Mouse (Mus musculus): ENCODE measurements around the gene Nup98.

Gene Nup98

DNA sequence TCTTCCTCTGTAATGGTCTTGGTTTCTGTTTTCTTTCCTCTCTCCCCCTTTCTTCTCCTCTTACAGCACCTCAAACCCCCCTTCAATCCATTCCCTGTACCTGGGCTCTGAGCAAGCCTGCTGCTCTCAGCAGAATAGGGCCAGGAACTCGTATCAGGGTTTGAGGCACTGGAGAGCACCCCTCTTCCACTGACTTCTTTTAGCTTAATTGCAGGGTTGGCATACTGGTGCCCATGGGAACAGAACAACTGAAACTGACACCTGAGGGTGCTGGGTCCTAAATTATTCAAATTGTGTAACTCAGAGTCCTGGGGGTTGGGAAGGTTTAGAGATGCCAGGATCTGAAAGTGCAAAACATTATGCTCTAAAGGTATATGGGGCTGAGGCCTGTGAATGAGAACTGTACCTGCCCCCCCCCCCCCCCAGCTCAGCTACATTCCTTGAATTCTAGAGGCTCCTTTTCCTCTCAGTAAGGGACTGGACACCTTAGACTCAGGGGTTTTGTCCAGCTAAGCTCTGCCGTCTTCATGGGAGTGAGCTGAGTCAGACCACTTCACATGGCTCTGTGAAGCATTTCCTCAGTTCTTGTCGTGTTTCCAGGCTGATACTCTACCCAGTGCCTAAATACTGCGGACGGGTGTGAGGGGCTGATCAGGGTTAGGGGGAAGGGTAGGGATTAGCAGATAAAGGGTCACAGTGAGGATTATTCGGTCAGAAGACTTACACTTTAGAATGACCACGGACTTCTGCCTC, 93.2 kb downstream of the Nup98 start, which contains the start of gene Chrna10:
Gene Chrna10, minus strand, starts transcription at position 250 of the 753 bp plus-strand sequence.
- DNase-seq (ENCODE audit: low spot score): no peak

DNA sequence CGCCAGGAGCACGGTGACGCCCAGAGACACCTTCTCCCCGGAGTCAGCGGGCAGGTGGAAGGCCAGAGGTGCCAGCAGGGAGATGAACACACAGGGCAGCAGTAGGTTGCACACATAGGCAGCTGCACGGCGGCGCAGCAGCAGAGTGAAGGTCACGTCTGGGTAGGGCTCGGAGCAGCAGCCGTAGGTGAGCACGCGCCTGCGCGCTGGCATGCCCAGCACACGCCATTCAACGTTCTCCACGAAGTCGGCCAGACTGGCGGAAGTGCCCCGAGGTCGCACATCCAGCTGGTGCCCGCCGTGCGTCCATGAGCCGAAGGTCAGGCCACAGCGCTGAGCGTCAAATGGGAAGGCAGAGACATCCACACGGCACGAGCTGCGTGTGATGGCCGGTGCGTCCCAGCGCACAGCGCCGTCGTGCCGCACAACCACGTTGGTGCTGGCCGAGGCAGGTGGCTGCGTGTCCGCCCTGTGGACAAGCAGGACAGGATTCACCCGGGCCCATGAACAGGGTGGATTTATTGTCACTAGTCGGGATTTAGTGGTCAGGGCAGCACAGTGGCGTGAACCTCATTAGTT, 96.7 kb downstream of the Nup98 start:
- DNase-seq (ENCODE audit: low spot score): no peak

DNA sequence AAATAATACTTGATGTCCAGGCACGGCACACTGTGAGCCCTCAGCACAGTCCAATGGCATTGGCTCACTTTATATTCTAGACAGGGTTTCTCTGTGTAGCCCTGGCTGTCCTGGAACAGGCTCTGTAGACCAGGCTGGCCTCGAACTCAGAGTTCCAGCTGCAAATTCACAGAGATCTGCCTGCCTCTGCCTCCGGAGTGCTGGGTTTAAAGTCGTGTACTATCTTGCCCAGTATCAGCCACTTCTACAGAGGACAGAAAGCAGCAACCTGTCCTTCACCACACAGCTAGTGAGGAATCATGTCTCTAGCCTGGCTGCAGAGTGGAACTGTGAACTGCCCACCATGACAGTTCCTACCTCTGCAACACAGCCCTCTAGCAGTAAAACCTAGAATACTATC, 100.2 kb downstream of the Nup98 start:
- DNase-seq (ENCODE audit: low spot score): no peak

DNA sequence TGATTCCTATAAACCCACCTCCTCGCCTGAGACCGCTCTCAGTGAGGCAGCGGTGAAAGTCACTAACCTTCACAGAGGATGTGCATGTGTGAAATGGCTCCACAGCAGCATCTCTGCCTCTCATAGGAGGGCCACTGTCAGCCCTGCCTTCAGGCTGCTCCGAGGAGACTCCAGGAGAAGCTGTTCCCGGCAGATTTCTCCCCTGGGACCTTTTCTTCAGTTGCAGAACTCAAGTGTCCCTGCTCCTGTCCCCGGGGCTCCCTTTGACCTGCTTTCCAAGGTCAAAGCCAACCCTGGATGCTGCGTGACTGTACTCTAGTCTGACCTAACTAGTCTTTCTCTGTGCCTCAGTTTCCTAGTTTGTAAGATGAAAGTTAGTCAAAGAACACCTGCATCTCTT, 100.8 kb downstream of the Nup98 start, which contains the start of gene Art5:
Gene Art5, minus strand, starts transcription at position 319 of the 400 bp plus-strand sequence.
- DNase-seq (ENCODE audit: low spot score): no peak

DNA sequence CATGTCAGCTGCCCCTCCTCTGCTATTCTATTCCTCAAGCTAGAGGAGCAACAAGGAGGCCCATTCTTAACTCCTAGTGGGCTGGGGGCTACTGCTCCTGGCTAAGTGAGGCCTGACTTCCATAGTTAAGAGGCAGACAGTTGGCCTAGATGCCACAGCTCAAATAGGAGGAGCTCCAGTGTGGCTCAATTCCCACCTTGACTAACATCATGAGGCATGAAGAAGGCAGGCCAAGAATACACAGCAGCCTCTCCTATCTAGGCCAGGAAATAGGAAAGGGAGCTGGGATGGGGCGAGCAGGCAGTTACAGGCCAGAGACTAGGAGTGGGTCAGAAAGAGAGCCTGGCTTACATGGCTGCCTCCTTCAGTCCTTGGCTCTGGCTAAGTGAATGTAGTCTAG, 101.8 kb downstream of the Nup98 start:
- DNase-seq (ENCODE audit: low spot score): no peak

DNA sequence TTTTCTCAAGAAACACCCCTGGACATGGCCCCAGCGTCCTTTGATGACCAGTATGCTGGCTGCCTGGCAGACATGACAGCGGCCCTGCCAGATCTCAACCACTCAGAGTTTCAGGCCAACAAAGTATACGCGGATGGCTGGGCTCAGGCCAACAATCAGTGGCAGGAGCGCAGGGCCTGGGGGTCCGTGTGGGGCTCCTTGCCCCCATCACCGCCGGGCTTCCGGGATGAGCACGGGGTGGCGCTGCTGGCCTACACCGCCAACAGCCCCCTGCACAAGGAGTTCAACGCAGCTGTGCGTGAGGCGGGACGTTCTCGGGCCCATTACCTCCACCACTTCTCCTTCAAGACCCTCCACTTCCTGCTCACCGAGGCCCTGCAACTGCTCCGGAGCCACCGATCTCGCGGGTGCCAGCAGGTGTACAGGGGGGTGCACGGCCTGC, 103.3 kb downstream of the Nup98 start:
- DNase-seq (ENCODE audit: low spot score): no peak

DNA sequence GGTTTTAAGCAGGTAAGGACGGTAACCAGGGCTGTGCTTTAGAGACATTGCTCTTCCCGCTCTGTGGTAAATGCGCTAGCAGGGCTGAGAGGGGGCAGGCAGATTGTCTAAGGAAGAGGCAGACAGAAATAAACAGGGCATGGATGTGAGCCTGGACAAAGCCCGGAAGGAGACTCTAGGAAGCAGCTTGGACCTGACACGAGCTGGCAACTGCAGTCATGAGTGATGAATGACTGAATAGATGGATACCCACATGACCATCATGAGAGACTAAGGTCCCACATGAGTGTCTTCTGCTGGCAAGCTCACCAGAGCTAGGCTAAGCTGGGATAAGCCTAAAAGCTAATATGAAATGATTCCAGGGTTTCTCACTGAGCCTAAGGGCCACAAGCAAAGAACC, 105.8 kb downstream of the Nup98 start:
- no peak for DNase-seq (ENCODE audit: low spot score)

DNA sequence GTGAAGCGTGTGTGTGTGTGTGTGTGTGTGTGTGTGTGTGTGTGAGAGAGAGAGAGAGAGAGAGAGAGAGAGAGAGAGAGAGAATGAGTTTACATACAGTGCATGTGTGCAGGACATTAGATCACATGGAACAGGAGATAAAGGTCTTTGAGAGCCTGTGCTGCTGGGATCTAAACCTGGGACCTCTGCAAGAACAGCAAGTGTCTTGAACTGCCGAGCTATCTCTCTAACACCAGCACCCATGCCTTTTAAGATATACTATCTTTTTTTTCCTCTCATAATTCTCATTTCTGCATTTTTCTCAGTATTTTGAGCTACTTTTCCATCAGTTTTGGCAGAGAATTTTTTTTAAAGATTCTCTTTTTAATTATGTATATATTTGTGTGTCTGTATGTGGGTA, 106.4 kb downstream of the Nup98 start:
- no peak for DNase-seq (ENCODE audit: low spot score)

DNA sequence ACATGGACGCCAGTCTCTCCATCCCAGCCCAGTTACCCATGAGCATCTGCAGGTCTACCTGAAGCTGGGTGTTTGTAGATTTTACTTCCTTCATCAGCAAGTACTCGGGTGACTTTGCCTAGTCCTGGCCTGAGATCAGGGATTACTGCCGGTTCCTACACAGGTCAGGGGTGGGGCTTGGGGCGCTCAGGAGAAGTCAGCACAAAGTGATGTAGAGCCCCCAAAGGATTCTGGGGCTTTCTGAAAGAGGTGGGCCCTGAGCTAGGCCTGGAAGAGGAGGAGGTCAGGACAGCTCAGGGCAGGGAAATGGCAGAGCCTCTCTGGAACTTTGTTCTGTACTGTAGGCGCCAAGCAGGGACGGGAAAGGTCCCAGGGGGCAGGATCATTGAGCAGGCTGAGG, 107.3 kb downstream of the Nup98 start:
- DNase-seq (ENCODE audit: low spot score): no peak

DNA sequence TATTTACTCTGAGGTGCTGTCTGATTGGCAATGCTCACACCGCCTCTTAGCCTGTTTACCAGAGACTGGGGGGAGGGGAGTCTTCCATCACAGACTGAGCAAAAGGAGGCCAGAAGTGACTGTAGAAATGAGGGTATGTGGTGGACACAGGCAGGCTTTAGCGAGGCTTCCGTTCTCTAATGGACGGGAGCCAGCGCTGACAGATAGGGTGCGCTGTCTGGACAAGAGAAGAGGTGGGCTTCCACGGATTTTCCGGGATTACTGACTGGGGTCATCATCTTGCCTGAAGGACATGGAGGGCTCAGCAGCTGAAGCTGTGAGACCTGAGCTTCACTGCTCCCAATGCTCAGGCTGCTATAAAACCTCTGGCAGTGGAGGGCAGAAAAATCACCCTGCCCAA, 107.7 kb downstream of the Nup98 start:
- no peak for DNase-seq (ENCODE audit: low spot score)

DNA sequence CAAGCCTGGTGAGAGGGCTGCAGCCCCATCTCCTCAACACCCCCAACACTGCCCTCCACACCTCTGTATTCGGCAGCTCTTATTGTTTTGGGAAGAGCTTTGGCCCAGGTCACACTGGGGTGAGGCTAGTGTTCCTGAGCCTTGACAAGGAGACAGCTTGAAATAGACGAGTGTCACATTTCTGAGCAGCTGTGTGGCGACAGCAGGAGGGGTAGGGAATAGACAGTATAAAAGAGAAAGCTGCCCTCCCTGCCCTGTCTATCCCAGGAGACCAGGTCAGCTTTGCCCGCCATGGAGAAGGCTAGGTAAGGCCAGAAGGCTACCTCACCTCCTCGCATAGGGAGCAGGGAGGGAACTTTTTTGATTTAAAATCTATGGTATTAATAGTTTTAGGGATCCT, 108.5 kb downstream of the Nup98 start, which contains the start of gene Art1:
Gene Art1, plus strand, starts transcription at position 257 of the 400 bp plus-strand sequence.
- no peak for DNase-seq (ENCODE audit: low spot score)

DNA sequence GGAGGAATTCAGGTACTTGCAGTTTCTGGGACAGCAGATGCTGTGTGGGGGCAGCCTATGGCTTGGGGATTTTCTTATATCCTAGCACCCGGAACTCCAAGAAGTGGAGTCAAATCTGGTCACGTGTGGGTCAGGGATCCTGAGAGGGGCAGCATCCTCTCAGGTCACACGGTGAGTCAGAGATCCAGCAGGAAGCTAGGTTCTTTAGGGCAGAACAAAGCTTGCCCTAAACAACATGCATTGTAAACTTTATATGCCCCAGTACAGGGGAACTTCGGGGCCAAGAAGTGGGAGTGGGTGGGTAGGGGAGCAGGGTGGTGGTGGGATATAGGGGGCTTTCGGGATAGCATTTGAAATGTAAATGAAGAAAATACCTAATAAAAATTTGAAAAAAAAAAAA, 109.1 kb downstream of the Nup98 start:
- DNase-seq (ENCODE audit: low spot score): no peak

DNA sequence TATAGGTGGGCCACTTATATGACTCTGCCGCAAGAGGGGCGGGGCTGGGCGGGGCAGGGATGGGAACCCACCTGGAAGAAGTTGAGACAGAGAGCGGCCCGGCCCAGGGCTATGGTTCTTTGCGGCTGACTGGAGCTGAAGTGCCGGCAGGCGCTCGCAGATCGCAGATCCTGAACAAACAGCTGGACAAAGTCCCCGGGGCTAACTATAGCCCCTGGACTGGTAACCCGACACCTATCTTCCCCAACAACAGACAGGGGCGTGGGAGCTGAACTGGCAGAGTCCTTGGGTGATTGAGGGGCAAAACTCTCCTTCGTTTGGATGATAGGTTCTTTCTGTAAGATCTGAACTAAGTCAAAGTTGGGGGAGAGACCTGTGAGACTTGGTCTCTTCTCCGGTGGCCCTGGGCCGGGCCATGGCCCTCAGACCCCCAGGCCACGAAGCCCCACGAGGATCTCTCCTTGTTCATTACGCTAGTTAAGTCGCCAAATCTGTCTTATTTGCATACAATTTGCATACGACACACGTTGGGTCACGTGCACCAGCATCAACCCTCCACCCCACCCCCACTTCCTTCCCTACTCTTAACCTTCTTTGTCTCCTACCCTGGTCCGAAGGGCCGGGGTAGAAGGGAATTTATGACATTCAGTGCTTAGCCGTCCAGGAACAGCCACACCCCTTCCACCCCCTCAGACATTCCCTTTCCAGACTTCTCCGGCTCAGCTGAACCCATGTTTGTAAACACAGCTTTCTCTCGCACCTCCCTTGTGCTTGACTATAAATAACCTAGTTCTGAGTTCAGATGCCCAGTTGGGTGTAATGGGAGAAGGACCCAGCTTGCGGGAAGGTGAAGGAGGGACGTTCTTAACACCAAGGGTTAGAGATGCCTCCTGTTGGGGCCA, 110.0 kb downstream of the Nup98 start:
- DNase-seq (ENCODE audit: low spot score): no peak

DNA sequence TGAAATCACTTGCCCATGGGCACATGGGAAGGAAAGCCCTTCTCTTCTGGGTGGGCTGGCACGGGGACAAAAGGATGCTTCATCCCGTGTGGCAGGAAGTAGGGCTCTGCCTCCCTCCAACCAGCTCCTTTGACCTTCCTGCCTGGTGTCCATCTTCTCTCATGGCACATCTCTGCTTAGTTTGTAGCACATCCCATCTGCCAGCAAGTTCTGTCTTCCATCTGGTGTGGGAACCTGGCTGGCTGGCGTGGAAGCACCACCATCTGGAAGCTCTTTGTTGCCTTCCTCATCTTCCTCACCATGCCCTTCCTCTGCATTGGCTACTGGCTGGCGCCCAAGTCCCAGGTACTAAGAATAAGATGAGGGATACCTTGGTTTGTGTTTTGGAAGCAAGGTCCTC, 122.6 kb downstream of the Nup98 start:
- DNase-seq (ENCODE audit: low spot score): no peak

DNA sequence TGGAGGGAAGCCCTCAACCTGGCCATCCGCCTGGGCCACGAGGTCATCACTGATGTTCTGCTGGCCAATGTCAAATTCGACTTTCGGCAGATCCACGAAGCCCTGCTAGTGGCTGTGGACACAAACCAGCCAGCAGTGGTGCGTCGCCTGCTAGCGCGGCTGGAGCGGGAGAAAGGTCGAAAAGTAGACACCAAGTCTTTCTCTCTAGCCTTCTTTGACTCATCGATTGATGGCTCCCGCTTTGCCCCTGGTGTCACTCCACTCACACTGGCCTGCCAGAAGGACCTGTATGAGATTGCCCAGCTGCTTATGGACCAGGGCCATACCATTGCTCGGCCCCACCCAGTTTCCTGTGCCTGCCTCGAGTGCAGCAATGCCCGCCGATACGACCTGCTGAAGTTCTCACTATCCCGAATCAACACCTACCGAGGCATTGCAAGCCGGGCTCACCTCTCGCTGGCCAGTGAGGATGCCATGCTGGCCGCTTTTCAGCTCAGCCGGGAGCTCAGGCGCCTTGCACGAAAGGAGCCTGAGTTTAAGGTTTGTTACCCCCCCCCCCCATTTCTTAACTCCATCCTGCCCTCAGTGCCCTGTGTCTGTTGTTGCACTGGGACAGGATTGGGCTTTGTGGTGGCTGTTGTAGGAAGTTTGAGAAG, 125.8 kb downstream of the Nup98 start:
- DNase-seq (ENCODE audit: low spot score): no peak

DNA sequence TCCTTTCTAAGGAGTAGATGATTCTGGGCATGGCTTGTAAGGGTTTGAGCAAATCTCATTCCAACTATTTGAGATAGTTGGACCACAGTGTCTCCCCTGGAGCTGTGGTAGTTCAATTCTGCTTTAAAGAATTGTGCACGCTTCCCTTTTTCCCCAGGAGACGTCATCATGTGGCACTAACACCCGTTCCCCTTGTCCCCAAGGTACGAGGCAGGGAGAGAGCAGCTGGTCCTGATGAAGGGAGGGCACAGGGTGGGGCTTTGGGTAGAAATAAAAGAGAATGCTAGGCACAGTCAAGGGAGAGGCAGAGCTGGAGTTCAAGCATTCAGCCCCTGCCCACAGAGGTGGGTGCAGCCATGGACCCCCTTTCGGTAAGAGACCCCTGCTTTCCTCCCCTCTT, 127.2 kb downstream of the Nup98 start, which contains the start of gene Trpc2:
Gene Trpc2, plus strand, starts transcription at position 301 of the 400 bp plus-strand sequence.
- DNase-seq (ENCODE audit: low spot score): no peak

DNA sequence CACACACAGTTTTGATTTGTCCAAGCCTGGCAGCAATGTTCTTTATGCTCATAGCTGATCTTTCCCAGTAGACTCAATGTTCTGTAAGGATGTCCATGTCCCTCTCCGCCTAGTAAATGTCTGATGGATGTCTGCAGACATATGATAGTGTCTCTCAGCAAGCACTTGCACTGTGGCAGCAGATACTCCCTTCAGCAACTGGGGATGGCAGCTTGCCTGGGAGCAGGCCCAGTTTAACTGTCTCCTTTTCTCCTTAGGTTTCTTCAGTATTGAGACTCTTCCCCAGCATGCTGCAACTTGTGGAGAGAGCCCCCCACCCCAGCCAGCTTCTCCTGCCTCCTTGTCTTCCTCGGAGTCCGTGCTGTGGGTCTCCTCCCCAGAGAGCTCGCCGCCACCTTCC, 128.2 kb downstream of the Nup98 start:
- no peak for DNase-seq (ENCODE audit: low spot score)

DNA sequence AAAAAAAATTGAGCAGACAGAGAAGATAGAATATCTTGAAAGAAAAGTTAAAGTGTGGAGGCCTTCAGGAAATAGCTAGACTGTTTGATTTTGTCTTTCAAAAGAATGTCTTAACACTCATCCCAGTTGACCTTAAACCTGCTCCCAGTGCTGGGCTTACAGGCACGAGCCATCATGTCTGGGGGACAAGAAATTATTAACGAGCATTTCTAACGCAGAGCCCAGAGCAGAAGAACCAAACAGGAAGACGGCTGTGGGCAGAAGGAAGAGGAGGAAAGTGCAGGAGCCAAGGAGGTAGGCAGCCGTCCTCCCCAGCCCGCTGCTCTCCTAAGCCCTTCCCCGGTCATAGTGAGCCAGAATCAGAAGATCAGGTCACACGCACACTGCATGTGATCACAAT, 129.7 kb downstream of the Nup98 start:
- no peak for DNase-seq (ENCODE audit: low spot score)

DNA sequence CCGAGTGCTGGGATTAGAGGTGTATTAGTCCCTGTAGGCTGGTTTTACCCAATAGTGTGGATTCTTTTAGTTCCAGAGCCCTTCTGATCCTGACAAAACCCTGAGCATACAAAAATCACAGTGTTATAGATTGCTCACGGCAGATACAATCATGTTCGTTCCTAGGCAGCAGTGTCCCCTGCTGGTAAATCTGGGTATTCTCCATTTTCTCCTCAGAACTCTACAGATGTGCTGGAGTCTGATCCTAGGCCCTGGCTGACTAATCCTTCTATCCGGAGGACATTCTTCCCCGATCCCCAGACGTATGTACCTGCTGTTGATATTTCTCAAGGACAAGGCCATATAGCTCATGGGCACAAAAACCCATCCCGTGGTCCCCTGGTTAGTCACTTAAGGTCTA, 131.5 kb downstream of the Nup98 start:
- no peak for DNase-seq (ENCODE audit: low spot score)

DNA sequence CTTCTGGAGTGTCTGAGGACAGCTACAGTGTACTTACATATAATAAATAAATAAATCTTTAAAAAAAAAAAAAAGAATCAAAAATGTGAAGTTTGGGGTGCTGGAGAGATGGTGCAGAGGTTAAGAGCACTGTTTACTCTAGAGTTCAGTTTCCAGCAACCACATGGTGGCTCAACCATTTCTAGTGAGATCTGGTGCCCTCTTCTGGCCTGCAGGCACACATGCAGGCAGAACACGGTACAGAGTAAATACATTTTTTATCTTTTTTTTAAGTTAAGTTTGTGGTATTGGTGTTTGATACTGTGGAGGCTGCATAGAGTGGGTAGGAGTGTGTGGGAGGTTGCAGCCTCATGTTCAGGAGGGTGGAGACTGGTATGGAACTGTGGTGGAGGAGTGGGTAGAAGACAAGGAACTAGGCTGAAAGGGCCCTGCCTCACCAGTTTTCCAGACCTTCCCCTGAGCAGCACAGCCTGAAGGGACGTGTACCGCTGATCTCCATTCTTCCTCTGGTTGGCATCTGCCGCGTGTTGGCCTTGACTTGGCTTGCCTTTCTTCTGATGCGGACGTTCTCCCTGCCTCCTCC, 133.2 kb downstream of the Nup98 start:
- no peak for DNase-seq (ENCODE audit: low spot score)
